Mouse (Mus musculus): ENCODE measurements around the gene Atp5h. TPM values are rescaled to one million over a fixed set of nuclear protein-coding genes. Genes with fewer than 3 reads are reported as not detected.

Atp5h gene
- polyA plus RNA-seq, 1 experiment = 40.4 TPM

- DNase-seq (ENCODE audit: low read depth in 1 of 2, low spot score in 2 of 2) = no peak
- no peaks in the 10 kb centered on the region; the same call in 1 of the 2 replicates for H3K4me1 ChIP-seq (ENCODE audit: control insufficient read depth, insufficient read depth, insufficient read length)
- no peak for TF ChIP-seq CTCF (IDR thresholded peaks at IDR 0.05; ENCODE audit: extremely low read depth, insufficient read depth, insufficient read length, insufficient replicate concordance)
- TF ChIP-seq POLR2A (IDR thresholded peaks at IDR 0.05; ENCODE audit: low read depth, low read length) = no peak
- no peak within 1 kb of the TSS for H3K4me3 ChIP-seq (ENCODE audit: extremely low read depth, insufficient read depth, insufficient read length)
- no peak within 1 kb of the TSS for H3K27ac ChIP-seq (ENCODE audit: insufficient read depth, low read length)
- WGBS = 93% methylated on average over 9 of the region's 9 CpGs
- H3K36me3 ChIP-seq (ENCODE audit: control insufficient read depth, insufficient read depth, low read length) = no peaks in the 10 kb centered on the region
- H3K27me3 ChIP-seq (ENCODE audit: control insufficient read depth, insufficient read depth, low read length) = no peaks in the 10 kb centered on the region; the same call in 1 of the 2 replicates
These were observed 20.3 kb upstream of the Atp5h start, which contains the start of gene Trim80 for GRCm38 (mm10) chr11:115439906-115440595. Gene Trim80, plus strand, starts transcription at chr11:115440545.

- 68% methylated on average over 3 of the region's 3 CpGs for WGBS
- H3K4me1 ChIP-seq (ENCODE audit: control insufficient read depth, insufficient read depth, insufficient read length) = no peaks in the 10 kb centered on the region; the same call in 1 of the 2 replicates
- TF ChIP-seq CTCF (IDR thresholded peaks at IDR 0.05; ENCODE audit: extremely low read depth, insufficient read depth, insufficient read length, insufficient replicate concordance) = no peak
- TF ChIP-seq POLR2A (IDR thresholded peaks at IDR 0.05; ENCODE audit: low read depth, low read length) = no peak
- H3K4me3 ChIP-seq (ENCODE audit: extremely low read depth, insufficient read depth, insufficient read length) = no peak overlapping the region
- no peaks in the 10 kb centered on the region; the same call in 1 of the 2 replicates for H3K27me3 ChIP-seq (ENCODE audit: control insufficient read depth, insufficient read depth, low read length)
- no peak overlapping the region for H3K27ac ChIP-seq (ENCODE audit: insufficient read depth, low read length)
- DNase-seq (ENCODE audit: low read depth in 1 of 2, low spot score in 2 of 2) = no peak
- no peaks in the 10 kb centered on the region for H3K36me3 ChIP-seq (ENCODE audit: control insufficient read depth, insufficient read depth, low read length)
These were observed 19.6 kb upstream of the Atp5h start for GRCm38 (mm10) chr11:115439326-115439725.

GRCm38 (mm10) chr11:115437571-115438122 is 17.9 kb upstream of the Atp5h start:
- H3K27ac ChIP-seq (ENCODE audit: insufficient read depth, low read length) = no peak overlapping the region
- 75% methylated on average over 5 of the region's 5 CpGs for WGBS
- no peaks in the 10 kb centered on the region; the same call in 1 of the 2 replicates for H3K4me1 ChIP-seq (ENCODE audit: control insufficient read depth, insufficient read depth, insufficient read length)
- no peaks in the 10 kb centered on the region for H3K36me3 ChIP-seq (ENCODE audit: control insufficient read depth, insufficient read depth, low read length)
- no peak overlapping the region for H3K4me3 ChIP-seq (ENCODE audit: extremely low read depth, insufficient read depth, insufficient read length)
- no peak for DNase-seq (ENCODE audit: low read depth in 1 of 2, low spot score in 2 of 2)
- TF ChIP-seq POLR2A (IDR thresholded peaks at IDR 0.05; ENCODE audit: low read depth, low read length) = no peak
- TF ChIP-seq CTCF (IDR thresholded peaks at IDR 0.05; ENCODE audit: extremely low read depth, insufficient read depth, insufficient read length, insufficient replicate concordance) = no peak
- H3K27me3 ChIP-seq (ENCODE audit: control insufficient read depth, insufficient read depth, low read length) = no peaks in the 10 kb centered on the region; the same call in 1 of the 2 replicates

- Histone ChIP-seq H3K4me1 (ENCODE audit: control insufficient read depth, insufficient read depth, insufficient read length) (no peaks in the 10 kb centered on the region; the same call in 1 of the 2 replicates), H3K4me3 (ENCODE audit: extremely low read depth, insufficient read depth, insufficient read length) (no peak overlapping the region), H3K27ac (ENCODE audit: insufficient read depth, low read length) (no peak overlapping the region), H3K27me3 (ENCODE audit: control insufficient read depth, insufficient read depth, low read length) (no peaks in the 10 kb centered on the region; the same call in 1 of the 2 replicates), H3K36me3 (ENCODE audit: control insufficient read depth, insufficient read depth, low read length) (peaks cover 7% of the 10 kb centered on the region; the same call in 1 of the 2 replicates)
- no peak for TF ChIP-seq POLR2A (IDR thresholded peaks at IDR 0.05; ENCODE audit: low read depth, low read length)
- DNase-seq (ENCODE audit: low read depth in 1 of 2, low spot score in 2 of 2) = no peak
- 29% methylated on average over 31 of the region's 31 CpGs for WGBS
These were observed 16.0 kb upstream of the Atp5h start for GRCm38 (mm10) chr11:115435596-115436337.

- Histone ChIP-seq H3K27ac (ENCODE audit: insufficient read depth, low read length) (no peak overlapping the region), H3K4me1 (ENCODE audit: control insufficient read depth, insufficient read depth, insufficient read length) (no peaks in the 10 kb centered on the region; the same call in 1 of the 2 replicates), H3K36me3 (ENCODE audit: control insufficient read depth, insufficient read depth, low read length) (peaks cover 22% of the 10 kb centered on the region), H3K4me3 (ENCODE audit: extremely low read depth, insufficient read depth, insufficient read length) (no peak overlapping the region), H3K27me3 (ENCODE audit: control insufficient read depth, insufficient read depth, low read length) (no peaks in the 10 kb centered on the region; the same call in 1 of the 2 replicates)
- DNase-seq (ENCODE audit: low read depth in 1 of 2, low spot score in 2 of 2) = no peak
- 91% methylated on average over 6 of the region's 6 CpGs for WGBS
- no peak for TF ChIP-seq POLR2A (IDR thresholded peaks at IDR 0.05; ENCODE audit: low read depth, low read length)
- TF ChIP-seq CTCF (IDR thresholded peaks at IDR 0.05; ENCODE audit: extremely low read depth, insufficient read depth, insufficient read length, insufficient replicate concordance) = no peak
These were observed 13.6 kb upstream of the Atp5h start for GRCm38 (mm10) chr11:115433342-115433741.

GRCm38 (mm10) chr11:115432814-115433213 is 13.1 kb upstream of the Atp5h start:
- Histone ChIP-seq H3K27ac (ENCODE audit: insufficient read depth, low read length) (no peak overlapping the region), H3K27me3 (ENCODE audit: control insufficient read depth, insufficient read depth, low read length) (no peaks in the 10 kb centered on the region; the same call in 1 of the 2 replicates), H3K4me1 (ENCODE audit: control insufficient read depth, insufficient read depth, insufficient read length) (no peaks in the 10 kb centered on the region; the same call in 1 of the 2 replicates), H3K36me3 (ENCODE audit: control insufficient read depth, insufficient read depth, low read length) (peaks cover 22% of the 10 kb centered on the region), H3K4me3 (ENCODE audit: extremely low read depth, insufficient read depth, insufficient read length) (no peak overlapping the region)
- no peak for DNase-seq (ENCODE audit: low read depth in 1 of 2, low spot score in 2 of 2)
- no peak for TF ChIP-seq CTCF (IDR thresholded peaks at IDR 0.05; ENCODE audit: extremely low read depth, insufficient read depth, insufficient read length, insufficient replicate concordance)
- no peak for TF ChIP-seq POLR2A (IDR thresholded peaks at IDR 0.05; ENCODE audit: low read depth, low read length)
- WGBS = 88% methylated on average over 4 of the region's 4 CpGs
